Mouse (Mus musculus): Measurements from ENCODE around the gene Spon1.

Gene Spon1

DNA sequence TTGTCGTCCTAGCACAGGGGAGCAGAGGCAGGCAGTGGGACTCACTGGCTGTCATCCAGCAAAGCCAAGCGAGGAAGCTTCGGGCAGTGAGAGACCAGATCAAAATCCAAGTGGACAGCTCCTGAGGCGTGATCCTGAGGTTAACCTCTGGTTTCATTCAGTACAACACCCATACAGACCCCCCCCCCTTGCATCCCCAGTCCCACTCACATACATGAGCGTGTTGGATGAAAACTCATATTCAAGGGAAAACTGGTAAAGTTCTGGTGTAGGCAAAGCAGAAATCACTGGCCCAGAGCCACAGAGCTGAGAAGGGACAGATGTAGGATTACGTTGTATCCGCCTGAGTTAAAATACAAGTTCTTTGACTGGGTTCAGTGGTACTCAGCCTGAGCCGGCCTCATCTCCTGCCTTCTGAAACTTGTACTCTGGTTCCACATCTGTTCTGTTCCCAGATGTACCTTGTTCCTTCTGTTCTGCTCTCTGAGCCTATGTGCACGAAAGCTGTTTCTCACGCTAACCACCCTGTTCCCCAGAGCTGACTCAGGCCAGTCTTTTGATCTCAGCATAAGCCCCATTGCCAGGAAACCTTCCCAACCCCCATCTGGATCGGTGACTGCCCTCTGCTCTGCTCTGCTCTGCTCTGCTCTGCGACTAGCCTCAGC lies 143.5 kb downstream of the Spon1 start:
- DNase-seq = peak; percentile 43

DNA sequence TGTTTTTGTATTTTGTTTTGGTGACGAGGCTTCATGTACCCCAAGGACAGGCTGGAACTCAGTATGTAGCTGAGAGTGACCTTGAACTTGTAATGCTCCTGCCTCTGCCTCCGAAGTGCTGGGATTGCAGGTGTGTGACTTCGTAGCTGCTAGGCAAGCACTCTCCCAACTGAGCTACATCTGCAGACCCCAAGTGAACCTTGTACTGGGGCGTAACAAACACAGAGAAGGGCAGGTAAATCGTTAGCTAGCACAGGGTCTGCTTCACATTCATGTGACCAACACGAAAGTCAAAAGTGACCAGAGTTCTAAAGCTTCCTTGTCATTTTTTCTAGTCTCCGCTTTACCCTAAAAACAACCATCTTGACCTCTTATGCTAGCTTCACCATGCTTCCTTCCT lies 145.1 kb downstream of the Spon1 start:
- peak; percentile 38 for DNase-seq

DNA sequence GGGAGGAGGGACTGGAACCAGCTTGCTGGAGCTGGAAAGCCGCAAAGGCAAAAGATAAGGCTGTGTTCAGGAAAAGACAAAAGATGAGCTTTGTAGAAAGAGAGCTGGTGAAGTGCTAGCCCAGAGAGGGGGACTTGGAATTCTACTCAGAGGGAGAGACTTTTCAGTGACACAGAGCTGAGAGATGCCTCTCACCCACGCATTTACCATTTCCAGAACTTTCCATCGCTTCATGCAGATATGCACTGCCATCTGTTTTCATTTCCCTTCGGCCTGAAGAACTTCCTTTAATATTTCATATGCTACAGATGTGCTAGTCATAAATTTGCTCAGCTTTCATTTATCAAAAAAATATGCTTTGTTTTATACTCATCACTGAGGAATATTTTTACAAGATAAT lies 150.1 kb downstream of the Spon1 start:
- DNase-seq = no peak

DNA sequence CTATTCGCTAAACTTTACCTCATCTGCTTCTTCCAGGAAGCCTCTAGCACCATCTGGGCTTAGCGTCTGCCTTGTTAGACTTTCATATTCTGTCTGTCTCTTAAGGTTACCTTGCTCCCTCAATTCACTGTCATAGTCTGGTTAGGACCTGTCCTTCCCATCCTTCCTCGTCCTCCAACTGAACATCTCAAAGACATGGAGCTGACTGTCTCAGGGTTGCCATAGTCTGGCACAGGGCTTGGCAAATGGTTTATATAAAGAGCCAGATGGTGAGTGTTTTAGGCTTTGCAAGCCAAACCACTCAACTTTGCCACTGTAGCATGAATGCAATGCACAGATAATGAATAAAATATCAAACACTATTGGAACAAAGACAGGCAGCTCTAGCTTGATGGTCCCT lies 153.1 kb downstream of the Spon1 start:
- DNase-seq = no peak

DNA sequence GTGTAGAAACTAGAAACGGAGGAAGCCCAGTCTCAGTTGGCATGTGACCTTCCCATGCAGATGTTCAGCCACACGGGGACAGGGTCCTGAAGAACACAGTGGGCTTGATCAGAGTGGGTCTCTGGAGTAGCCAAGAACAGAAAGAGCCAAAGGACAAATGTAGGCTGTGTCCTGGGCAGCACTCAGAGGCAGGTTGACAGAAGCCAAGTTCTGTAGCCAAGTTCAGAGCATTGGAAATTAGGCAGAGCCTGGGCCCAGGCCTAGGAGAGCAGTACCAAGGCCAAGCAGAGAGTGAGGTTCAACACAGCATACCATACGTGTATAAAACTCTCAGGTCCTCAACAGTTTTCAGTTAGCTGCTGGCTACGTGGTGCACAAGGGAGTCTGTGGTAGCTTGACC lies 153.7 kb downstream of the Spon1 start:
- no peak for DNase-seq

DNA sequence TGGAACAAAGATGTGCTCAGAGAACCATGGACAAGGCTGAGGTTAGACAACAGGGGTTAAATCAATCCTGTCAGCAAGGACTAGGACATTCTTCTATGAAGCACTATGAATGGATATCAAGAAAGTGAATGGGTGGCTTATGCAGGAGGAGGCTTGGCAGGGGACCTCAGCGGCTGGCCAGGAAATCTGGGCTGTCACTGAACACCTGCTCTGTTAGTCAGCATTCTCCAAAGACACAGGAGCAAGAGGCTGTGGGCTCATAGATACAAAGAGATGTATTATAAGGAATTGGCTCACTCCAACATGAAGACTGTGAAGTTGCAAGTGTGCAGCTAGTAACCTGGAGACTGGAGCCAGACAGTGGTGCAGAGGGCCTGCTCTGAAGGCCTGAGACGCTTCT lies 154.3 kb downstream of the Spon1 start:
- DNase-seq = no peak

DNA sequence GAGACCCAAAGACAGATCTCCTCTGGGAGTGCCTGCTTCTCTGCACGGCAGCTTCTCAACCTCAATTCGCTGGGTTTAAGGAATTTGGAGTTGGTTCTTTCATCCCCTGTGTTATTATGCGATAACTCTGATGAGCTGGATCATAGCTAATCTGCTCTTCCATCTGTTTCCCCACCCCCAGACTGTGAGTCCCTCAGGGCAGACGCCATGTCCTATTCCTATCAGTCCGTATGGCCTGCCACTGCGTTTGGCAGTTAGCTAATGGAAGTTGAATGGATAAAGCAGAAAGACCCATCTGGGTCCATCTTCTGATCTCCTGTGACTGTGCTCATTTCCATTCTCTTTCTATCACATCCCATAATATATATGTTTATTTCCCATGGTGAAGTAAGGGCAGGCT lies 158.8 kb downstream of the Spon1 start:
- no peak for DNase-seq

DNA sequence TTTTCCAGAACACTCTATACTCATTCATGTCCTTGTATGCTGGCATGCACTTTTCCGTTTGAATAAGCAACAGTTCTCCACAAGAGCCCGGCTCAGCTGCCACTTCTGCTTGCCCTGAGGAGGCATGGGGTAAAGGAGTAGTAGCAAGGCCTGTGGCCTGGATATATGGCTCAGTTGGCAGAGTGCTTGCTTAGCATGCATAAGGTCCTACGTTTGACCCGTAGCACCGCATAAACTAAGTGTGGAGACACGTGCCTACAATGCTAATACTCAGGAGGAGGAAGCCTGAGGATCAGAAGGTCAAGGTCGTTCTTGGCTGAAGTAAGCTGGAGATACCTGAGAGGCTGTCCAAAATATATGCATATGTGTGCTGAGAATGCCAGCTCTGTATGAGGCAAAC lies 185.1 kb downstream of the Spon1 start:
- DNase-seq = peak; percentile 6

DNA sequence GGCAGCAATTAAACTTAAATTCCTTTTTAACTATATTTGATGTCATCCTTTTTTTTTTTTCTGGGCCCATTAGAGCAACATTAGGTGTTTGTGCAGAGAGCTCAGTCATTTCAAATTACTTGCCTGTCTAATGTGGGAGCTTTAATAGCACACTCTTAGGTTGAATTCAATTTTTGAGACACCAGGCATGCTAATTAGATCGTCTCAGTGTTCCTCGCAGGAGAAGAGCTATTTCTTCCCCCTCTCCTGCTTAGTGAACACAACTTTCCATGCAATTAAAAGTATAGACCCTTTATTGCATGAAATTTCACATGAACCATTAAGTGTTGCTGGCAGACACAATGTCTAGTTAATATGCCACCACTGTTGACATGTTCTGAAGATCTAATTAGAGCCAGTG lies 189.6 kb downstream of the Spon1 start:
- DNase-seq = no peak

DNA sequence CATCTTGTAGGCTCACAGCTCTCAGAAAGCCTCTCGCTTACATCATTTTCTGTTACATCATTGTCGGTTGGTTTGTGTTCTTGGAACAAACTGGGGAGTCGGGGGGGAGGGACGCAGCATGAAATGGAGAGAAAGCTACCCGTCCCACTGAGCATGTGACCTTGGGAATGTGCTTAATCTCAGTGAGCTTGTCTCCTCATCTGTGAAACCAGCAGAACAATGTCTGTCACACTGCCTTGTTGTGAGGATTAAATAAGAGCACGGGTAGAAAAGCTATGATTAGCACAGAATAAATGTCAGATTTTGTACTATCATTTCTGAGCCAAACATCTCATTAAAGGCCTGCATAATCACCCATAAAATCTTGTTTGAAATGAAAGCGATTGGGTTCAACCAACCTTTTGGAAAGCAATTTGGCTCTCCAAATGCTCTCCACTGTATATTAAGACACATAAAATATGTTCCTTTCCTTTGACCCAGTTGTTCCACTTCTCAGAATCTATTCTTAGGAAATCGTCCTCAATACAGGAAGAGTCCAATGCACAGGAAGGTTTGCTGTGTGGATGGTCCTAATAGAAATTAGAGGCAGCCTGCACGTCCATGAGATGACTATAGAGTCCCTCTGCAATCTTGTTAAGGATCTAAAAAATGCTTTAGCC lies 195.2 kb downstream of the Spon1 start:
- no peak for DNase-seq

DNA sequence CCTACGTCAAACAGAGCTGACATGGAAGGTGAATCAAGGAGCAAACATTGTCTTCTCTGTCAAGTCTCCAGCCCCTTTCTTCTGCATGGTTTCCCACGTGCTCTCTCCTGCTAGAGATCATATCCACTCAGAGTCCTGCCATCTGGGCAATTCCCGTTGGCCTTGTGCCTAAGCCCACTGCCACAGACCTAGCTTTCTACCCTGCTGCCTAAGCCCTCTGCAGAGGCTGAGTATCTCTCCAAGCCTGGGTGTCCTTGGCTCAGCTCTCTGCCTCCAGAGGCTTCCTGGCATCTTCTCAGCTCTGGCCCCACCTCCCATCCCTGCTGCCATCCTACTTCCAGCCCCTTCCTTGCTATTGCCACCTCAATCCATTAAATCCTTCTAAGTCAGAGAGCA lies 195.7 kb downstream of the Spon1 start:
- no peak for DNase-seq

DNA sequence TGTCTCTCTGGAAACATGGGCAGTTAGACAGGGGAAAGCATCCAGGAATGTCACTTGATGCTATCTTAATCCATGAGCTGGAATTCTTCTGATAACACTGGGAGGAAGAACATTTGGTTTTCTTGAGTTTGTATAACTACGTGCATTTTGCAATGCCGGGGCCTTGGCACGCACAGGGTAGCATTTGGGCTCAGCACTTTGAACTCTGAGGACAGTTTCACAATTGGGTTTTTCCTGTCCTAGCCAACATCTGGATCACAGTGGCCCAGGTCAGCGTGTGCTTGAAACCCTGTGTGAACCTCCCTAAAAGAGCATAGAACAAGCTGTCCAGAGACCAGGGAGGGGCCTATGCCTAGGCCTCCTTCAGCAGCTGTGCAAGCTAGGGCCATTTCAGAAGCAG lies 196.3 kb downstream of the Spon1 start:
- DNase-seq = peak; percentile 40

DNA sequence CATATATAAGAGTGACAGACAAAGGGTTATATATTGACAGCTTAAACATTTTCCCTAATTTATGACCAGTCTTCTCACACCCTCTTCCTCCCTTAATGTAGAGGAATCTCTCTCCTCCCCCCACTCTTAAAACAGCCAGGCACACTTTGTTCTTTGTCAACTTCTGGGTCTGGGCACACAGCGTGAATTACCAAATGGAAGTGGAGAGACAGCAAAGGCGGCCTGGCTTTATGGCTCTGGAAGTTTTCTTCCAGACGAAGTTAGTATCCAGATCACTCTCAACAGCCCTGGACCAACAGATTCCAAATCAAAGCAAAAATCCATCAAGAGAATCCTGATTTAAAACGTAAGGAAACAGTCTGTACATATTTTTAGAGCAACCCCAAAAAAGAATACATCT lies 198.0 kb downstream of the Spon1 start:
- DNase-seq = no peak

DNA sequence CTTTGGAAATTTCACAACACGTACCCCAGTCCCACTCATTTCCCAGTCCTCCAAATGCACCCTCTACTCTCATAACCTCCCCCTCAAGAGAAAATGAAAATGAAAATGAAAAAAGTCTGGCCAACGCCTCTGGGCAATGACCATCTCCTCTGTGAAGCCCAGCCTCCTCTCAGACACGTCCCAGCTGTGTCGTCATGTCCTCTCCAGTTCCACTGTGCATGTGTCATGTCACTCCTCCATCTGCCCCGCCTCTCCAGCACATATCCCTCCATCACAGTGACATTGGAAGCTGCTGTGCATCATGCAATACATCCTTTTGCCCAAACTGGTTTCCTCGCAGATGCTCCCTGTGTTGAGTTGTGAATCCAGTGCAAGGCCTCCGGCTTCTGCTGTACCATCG lies 199.8 kb downstream of the Spon1 start:
- no peak for DNase-seq

DNA sequence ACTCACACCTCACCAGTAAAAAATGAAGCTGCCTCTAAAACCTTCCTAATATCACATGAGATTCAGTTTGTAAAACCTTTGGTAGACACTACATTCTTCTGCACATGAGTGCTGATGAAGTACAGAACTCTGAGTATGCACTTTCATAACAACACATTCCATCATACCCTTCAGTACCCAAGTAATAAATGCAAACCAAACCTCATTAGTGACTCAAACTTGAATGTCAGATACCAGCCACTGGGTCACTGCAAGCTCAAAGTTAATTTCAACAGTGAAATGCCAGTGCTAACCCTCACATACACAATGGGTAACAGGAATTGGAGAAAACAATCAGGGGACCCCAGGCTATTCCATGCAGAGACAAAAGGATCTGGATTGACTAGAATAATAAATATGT lies 203.4 kb downstream of the Spon1 start:
- DNase-seq = no peak

DNA sequence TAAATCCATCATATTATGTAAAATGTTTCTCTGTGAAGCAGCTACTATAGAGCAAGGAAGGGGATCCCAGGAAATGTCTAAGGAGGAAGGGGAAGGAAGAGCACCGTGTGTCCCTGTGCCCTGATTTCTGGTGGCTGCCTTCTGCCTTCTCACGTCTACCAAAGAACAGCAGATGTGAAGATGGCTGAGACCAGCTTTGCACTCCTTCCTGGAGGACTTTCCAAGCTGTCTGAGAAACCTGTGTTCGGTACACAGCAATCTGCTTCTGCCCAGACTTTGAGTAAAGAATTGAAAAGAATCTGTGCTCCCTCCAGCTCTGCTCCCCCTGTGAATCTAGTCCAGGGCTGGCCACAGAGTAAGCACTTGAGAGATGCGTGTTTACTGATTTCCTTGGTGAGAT lies 206.7 kb downstream of the Spon1 start:
- no peak for DNase-seq

DNA sequence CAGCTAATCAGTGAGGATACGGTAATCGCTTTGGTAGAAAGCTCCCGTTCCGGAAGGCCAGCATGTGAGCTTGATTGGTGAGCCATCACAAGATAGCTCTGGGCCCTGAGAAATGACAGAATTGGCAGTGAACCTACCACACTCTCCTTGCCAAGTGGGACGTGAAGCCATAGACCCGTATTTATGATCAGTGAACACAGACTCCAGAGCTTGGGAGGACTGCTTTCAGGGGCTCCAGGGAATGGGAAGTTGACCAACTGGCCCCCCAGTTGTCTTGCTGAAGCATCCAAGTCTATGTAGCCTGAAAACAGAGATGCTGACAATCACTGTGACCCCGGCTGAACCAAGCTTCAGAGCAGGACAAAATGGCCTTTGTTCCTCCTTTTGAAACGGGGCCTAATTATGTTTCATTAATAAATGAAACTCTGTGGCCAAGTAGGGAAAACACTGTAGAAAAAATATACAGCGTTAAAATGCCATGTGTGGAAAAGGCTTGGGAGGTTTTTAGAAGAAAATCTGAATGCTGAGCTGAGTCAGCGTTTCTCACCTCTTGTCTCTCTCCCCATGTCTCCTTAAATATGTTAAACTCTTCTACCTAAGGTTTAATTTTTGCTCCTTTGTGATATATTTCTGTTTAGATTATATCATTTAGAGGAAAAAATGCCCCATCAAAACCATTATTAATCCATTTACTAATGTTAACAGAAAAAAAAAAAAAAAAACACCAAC lies 220.8 kb downstream of the Spon1 start:
- no peak for DNase-seq

DNA sequence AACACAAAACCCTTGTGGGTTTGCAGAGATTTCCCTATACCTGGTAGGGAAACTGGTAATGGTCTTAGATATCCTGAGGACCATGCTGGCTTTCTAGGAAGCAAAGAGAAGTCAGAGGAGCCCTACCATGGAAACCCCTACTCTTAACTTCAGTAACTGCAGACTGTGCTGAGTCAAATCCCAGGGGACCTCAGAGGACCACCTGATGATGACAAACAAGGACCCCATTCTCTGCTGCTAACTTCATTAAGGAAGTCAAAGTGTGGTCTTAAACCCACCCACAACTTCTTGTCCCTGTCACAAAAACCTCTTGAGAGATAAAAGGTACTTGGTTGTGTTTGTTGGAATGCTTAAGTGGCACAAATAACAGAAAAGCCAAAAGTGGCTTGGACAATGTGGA lies 222.4 kb downstream of the Spon1 start:
- no peak for DNase-seq

DNA sequence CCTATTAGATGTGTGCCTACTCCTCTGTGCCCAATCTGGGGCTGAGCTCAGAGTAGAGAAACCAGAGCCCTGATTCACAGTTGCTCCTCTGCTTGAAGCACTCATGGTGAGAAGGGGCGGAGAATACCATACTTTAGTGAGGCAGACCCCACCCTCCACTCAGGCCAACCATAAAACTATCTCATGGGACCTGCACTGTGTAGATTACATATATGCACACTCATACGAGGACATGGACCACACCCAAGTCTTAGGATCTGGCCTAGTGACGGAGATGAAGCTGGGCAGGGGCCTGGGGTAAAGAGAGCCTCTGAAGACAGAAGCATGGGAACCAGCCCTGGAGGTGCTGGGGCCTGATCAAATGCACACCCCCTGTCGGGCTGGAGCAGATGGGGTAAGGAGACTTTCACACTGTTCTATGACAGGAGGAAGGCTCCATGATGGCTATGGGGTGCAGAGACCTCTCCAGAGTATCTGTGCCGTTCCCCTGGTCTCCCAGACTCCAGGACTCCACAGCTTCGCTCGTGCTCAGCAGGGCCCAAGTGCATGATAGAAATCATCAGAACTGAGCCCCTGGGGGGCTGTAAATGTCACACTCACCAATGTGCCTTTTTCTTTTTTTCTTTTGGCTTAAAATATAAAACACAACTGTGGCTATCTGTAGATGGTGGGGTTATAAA lies 232.0 kb downstream of the Spon1 start:
- DNase-seq = no peak

DNA sequence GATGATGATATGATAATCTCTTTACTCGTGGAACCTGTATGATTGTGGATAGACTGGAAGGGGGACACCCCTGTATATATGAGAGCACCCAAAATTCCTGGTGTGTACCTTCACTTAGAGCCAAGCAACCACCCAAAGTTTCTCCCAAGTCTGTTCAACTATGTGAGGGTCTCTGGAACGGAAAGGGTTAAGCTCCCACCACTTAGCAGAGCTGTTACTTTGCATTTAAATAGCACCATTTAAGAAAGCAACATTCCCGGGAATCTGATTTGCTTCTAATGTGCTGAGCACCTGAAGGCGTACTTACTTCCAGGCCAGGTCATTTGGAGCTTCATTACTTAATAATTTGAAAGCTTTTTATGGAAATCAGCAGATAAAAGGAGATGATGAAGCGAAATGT lies 238.4 kb downstream of the Spon1 start:
- DNase-seq = no peak

DNA sequence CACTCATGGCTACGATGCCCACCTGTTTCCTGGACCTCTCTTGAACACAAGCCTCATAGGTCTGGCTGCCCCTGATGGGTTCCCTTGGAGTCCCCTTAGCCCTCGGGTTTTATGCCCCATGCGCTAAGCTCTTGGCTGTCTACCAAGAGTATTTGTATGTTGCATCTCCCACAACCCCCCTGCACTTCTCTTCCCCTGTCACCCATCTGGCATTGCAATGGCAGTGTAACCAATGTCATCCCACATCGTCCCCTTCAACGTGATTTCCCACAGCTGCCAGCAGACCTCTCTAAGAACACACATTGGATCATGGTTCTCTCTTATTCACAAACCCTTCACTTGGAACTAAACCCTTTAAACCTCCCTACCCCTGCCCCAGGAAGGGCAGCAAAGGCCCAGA lies 239.7 kb downstream of the Spon1 start:
- no peak for DNase-seq

DNA sequence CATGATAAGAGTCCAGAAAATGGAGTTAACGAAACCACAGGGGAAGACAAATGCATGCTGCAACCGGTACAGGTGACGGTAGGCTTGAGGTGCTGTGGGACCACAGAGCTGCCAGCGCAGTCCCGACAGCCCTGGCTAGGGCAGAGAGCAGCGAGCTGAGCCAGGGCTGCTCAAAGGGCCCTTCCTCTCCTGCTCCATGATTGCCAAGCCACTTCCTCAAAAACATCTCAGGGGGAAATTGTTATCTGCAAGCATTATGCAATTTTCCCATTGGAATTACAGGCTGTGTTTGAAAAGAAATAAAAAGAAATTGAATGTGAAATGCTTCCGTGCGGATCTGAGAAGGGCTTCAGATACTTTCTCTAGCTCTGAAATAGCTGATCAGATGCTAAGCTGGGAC lies 240.7 kb downstream of the Spon1 start:
- DNase-seq = no peak

DNA sequence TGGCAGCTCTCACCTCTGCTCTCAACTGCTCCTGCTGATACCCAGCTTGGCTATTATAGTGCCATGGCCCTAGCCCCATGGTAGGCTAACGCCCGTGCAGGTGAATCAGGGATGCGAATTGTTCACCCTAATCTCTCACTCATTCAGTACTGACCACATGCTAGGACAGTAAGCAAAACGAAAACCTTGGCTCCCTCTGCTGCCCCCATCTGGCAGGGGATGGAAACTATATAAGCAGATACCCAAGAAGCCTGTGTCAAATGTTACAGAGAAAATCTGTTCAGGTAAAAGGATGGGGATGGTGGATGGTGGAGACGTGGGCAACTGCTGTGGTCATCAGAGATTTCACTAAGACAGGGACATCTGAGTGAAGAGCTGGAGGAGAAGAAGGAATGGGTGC lies 241.8 kb downstream of the Spon1 start:
- DNase-seq = peak; percentile 10

Measured in kidney, adult 11 months (tissue).